Mouse (Mus musculus): ENCODE results near the gene Rgcc.

Gene Rgcc

DNA sequence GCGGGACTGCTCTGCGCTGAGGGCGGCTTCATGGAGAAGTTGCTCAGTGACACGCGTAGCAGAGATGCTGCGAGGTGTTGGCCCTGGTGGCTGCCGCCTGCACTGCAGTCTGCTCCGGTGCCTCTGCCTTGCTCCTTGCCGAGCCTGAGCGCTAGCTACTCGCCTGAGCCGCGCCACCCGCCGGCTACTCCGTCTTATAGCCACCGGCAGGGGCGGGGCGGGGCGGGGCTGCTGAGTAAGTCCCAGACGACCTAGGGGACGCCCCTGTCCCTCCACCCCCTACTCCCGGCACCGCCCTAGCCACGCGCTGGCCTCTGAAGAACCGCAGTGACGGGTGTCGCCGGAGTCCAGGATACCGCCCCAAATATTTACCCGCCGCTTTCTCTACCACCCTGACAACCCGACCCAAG is at the start of gene Rgcc:
TSS of gene Rgcc (minus strand) at position 180 of the 410 bp plus-strand sequence.
- DNase-seq, result peak; percentile 99

DNA sequence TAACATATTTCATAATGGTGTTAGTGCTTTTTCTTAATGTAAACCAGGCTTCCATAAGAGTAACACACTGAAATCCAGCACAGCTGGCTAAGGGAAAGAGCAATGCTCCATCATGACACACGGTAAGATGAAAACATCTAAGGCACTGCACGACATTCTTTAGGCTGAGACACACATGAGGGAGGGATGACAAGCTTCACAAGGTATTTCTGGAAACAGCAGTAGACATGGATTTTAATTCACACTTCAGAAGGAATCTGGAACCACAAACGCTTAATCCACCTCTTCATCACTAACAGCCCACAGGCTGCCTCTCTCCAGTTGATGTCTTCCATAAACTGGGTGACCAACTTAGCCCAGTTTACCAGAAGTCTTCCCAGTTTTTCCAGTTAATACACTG is 44.9 kb upstream of the Rgcc start:
- no peak for DNase-seq

DNA sequence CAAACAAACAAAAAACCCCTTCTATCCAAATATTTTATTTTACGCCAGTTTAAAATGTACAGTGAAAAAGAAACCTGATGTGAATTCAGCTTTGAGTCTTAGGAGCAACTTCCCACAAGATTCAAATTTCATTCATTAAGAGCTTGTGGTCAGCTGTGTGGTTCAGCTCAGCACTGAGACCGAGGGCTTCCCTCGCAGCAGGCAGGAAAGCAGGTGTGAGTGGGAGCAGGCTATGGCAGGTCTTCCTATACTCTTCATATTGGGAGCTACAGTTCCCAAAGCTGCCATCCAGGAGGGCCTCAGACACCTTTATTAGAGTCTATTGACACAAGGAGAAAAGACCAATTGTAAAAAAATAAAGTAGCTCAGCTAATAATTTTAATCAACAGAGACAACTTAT is 34.2 kb upstream of the Rgcc start:
- DNase-seq, result no peak

DNA sequence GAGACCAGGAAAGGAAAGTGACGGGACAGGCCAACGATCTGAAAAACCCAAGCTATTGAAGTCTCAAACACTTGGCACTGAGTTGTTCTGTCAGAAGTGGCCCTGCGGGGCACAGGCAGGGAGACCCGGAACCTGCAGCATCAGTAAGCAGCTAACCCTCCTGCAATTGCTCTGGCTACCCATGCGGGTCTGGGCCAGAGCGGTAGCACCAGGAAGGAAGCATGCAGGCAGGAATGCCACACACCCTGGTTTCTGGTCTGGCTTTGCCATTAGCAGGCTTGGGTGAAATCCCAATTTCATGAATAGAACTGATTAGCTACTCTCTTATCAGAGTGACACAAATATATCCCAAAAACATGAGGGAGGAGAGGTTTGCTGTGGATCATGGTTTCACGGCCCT is 30.5 kb upstream of the Rgcc start:
- no peak for DNase-seq

DNA sequence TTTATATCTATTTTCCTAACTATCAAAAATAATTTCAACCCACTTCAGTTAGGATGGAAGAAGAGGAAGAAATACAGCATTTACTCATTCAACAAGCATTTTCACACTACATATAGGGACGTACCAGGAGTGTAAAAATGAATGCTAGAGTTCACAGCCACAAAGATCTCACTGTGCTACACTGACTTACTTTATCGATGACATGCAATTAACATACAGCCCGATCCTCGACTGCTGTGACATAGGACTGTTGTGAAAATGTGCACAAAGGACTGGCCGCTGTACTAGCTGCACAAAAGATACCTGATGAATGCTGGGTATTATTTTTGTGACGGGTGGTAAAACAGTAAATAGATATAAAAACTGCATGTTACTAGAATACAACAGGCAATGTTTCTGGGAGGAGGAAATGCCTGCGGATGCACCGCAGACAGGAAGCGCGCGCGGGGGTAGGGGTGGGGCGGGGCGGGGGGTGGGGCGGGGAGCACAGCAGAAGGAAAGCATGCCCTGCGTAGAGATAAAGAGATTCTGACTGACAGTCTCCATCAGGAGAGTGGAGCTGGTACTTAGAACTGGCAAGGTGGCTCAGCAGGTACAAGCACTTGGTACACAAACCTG is 29.6 kb upstream of the Rgcc start:
- DNase-seq, result peak; percentile 67

DNA sequence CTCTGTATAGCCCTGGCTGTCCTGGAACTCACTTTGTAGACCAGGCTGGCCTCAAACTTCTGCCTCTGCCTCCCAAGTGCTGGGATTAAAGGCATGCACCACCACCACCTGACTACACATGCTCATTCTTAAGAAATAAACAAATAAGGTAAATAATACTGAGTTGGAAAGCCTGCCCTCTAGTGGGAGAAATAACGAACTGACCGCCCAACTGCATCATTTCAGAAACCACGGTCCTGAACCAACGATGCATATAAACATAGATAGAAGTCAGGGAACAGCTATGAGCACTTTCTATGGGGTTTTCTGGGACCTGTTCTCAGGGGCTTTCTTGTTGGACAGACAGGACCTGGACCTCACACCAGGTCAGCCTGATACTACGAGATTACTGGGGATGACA is 25.6 kb upstream of the Rgcc start:
- peak; percentile 63 for DNase-seq

DNA sequence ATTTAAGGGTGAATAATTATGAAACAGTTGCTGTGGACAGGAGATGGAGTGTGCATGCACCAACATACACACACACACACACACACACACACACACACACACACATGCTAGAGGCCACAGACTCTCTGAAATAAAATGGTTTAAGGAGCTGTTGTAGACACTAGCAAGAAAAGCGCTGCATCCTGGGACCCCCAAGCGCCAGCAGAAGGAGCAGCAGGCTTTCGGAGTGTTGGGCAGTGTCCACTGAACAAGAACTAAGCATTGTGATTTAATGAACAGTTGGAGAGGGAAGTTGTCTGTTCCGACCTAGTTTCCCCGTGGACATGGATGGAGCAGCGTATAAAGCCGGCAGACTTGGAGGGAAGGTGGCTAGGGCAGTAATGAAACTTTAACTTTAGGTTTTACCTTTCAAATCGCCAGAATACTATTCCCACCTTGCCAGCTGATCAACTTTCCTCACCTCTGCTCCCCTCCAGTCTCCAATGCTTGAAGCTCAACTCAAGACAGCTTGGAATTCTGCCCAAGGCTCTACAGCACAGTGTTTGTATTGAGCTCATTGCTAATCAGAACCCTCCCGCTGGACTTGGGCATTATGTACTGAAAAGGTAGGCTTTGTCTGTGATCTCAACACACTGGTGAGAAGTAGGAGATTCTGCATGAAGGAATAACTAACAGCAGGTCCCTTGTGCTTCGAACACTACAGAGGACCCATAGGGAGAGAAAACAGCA is 22.8 kb upstream of the Rgcc start:
- no peak for DNase-seq

DNA sequence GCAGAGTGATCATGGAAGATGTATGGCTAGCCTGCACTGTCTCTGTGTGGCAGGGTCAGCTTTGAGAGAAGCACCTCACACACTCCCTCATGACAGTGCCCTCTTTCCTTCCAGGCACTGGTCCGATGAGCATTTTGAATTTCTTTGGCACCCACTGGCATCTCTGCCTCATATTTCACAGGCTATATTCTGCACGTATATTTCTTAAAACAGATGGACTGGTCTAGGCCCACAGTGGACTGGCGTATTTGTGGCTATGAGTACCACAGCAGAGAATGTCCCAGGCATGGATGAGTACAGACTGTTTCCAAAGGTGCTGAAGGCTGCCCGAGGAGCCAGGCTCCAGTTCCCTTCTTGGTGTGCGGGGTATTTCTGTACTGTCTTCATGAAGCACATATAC is 20.4 kb upstream of the Rgcc start:
- no peak for DNase-seq

DNA sequence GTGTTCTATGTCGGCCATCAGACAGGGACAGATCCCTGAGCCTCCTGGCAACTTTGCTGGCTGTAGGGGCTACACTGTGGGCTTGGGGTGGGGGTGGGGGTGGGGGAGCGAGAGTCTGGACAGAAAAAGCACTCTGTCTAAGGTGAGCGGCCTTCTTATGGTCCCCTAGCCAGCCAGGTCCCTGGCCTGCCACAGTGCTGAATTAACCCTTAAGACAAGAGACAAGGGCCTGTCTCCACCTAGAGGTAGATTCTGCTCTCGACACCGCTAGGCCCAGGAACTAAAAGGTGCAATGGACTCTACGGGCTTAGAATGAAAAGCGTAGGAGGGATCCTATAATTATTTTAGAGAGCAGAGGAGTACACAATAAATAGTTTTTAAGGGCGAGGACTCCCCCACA is 19.7 kb upstream of the Rgcc start:
- peak; percentile 72 for DNase-seq

DNA sequence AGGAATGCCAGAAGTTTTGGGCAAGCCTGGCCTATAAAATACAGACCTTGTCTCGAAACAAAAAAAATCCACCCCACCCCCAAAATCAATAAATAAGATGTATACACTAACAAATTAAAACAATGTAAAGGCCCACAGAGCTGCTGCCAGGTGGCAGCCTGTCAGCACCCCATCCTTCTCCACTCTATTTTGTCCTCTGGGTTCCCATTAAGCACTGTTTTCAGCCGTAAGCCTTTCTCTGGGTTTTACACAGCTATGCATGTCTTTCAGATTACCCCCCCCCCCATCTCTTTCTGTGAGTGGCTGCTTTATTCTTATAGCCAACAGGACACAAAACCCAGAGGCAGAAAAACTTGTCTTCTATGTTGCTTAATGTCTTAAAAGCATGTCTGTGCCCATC is 16.2 kb upstream of the Rgcc start:
- no peak for DNase-seq

DNA sequence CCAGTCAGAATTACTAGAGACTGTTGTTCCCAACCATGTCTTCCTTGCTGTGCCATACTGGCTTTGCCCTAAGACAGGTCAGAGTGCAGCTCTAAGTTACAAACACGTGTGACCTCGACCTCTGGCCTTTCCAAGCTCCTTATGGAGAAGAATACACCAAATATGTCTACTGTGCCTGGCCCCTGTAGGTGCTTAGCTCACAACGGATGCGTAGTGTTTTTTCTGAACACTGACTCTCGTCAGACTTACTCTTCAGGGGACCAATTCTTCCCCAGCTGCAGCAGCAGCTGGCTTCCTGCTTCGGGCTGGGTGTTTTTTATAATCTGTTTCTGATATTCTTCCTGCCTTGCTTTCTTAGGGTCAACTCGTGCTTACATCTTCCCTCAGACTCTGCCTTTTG is 14.4 kb upstream of the Rgcc start:
- peak; percentile 56 for DNase-seq

DNA sequence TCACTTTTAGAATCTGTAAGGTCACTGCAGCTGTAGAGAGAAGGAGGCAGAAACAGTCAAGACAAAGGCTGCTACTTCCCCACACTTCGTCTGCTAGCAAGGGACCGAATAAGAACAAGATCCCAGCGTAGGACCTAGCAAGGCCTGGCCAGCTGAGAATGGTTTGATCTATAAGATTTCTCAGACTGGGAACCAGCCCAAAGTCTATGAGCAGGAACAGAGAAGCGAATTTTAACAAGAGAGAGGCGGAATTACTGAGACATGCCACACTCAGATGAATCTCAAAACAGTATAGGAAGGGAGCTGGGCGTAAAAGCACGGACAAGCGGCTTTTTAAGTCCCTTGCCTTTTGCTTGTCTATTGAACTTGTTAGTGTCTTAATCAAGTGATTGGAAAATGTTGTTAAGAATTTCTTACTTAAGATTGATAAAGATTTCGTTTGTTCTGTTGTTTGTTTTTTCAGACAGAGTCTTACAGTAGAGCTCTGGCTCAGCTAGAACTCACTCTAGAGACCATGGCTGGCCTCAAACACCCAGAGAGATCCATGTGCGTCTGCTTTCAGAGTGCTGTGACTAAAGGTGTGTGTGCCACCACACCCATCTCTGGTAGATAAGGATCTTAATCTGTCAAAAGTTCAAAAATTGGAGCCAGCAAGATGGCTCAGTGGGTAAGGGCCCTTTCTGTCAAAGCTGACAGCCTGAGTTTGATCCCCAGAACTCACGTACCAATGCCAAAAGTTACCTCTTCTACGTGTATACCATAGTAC is 13.0 kb upstream of the Rgcc start:
- DNase-seq, result peak; percentile 47

DNA sequence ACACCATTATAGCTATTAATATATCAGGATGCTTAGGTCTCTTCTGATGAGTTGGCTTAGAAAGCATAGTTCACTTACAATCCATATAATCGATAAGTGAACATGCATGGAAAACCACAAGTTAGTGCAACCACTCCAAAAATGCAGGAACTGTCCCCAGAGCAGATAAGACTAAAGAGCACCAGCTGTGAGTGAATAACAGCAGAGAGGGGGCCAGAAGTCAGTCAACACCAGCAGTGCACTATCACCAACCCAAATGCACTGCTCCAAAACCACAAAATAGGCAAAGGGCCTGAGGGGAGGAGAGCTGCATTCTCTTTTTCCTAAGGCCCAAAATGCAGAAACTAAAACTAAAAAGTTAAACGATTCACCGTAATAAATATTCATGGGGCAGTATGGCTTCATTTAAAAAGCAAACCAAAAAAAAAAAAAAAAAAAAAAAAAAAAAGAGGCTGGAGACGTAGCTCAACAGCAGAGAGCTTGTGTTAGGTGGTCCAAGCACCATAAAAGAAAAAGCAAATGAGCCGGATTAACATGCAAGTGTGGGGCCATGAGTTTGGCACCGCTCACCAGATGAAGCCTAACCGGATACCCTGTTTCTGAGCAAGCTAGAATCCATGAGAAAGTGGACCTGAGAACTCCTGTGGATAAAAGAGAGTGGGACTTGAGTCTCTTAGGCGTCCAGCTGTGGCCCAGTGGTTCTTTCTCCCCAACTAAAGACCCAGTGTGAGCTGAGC is 12.2 kb upstream of the Rgcc start:
- DNase-seq, result no peak

DNA sequence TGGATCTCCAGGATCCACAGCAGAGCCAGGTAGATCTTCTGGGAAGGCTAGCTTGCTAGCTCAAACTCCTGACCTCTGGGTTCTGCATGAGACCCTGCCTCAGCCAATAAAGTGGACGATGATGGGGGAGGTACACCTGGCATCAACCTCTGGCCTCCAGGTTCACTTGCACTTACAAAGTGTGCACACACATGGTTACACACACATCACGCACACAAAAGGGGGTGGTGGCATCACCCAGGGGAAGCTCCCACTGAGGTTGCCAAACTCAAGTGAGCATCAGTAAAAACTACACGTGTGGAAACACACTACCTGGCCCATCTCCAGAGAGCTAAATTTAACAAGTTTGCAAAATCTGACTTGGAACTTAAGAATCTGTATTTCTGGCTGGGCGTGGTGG is 11.3 kb upstream of the Rgcc start:
- no peak for DNase-seq

DNA sequence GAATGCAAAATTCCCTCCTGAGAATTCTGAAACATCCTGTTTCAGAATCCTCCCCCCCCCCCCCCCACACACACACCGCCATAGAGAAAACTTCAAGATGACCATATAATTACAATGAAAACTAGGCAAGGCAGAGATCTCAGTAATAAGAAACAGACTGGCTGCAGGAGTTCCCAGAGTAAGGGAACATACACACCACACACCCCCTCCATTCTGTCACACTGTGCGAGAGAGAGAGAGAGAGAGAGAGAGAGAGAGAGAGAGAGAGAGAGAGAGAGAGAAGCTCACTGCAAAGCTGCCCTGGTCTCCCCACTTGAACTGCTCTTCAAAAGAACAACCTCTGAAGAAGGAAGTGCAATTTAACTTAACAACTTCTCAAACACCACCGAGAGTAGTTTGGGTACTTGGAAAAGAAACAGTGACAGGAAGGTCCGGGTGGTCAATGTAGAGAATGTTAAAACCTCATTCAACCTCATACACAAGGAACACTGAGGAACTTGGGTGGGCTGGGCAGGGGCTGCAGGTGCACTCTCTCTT is 10.5 kb upstream of the Rgcc start:
- no peak for DNase-seq

DNA sequence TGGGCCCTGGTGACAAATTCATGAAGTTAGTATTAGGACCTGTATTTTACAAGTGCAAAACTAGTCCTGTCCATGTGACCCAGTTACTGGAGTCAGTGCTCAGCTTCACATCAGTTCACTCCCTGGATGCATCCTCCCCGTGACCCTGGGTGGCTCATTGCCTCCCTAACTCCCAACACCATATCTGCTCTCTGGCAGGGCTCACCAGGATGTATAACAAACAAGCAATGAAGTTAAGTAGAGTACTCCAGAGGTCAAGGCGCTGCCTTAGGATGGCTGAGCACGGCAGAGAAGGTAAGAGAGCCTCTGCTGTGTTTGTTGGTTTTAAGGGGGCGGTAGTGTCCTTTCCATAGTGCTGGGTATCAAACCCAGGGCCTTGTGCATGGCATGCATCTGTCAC is 7.7 kb upstream of the Rgcc start:
- DNase-seq, result no peak

DNA sequence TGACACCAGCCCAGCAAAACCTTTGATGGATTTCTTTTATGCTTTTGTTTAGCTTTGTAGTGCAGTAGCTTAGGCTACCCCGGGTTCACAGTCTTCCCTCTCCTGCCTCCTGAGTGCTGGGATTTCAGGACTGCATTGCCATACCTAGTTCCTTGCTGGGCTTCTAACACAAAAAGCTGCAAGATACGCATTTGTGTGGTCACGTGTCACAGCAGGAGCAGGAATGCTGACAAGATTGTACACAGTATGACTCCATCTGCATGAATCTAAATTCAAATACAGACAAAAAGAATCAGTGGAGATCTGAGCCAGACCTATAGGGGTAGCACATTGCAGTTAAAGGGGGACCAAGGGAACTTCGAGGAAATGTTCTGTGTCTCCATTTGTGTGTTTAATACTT is 6.9 kb upstream of the Rgcc start:
- no peak for DNase-seq

DNA sequence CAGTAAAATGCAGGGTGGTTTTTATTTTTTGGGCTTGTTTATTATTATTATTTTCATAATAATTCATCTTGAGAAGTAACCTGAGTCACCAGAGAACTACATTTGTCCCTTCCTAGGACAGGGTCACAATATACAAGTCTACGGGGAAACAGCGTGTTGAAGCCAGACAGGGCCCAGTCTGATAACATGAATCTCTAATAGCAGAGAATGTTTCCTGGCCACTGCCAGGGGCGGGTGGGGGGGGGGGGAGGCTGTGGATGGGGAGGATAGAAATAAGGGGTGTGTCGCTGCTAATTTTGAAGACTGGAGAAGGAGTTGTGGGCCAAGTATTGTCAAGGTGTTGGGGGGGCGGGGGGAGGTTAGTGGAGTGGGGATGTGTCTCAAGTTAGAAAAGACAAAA is 6.5 kb upstream of the Rgcc start:
- no peak for DNase-seq

DNA sequence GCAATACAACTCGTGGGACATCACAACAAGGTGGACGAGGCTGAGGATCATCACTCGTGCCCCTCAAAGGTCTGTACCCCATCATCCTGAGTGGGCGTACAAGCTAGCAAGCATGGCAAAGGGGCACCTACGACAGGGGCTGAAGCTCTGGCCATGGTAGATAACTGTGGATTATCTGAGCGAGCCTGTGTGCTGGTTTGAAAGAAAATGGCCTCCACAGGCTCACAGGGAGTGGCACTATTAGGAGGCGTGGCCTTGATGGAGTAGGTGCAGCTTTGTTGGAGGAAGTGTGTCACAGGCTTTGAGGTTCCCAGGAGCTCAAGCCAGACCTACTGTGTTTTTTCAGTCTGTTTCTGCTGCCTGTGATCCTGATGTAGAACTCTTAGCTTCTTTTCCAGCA is 5.7 kb upstream of the Rgcc start:
- DNase-seq, result no peak

DNA sequence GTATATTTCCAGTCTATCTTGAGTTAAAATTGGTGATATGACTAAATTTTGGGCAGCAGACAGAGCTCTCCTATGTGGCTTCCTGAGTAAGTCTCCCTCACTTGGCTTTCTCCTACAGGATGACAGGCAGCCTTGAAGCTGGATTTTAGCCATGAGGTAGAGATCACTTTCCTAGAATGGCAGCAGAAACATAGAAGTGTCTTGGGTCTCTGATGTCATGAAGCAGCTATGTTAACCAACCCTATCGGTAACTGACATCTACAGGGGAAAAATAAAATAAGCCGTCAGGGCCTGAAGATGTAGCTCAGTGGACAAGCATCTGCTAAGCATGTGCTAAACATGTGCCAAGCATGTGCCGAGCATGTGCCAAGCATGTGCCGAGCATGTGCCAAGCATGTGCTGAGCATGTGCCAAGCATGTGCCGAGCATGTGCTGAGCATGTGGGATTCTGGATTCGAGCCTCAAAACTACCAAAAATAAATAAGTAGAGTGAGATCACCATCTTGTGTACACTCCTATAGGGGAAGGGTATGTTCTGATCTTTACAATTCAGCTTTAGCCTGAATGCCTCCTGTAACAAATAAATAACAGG is 3.5 kb upstream of the Rgcc start:
- no peak for DNase-seq

DNA sequence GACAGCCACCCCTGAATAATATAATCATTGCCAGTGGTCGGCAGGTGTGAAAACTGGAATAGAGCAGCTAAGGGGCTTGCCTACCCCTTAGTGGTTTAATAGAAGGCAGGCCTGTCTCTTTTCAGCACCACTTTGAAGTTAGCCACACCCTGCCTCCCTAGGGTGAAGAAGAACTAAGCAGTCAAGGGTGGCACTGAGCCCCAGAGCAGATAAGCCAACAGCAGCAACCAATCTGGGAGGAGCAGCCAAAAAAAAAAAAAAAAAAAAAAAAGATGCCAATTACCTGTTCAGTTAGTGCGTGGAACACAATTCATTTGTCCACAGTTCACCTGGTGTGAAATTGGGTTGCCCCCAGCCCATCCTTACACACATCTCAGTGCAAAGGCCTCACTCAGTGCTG is 1.7 kb upstream of the Rgcc start:
- no peak for DNase-seq

DNA sequence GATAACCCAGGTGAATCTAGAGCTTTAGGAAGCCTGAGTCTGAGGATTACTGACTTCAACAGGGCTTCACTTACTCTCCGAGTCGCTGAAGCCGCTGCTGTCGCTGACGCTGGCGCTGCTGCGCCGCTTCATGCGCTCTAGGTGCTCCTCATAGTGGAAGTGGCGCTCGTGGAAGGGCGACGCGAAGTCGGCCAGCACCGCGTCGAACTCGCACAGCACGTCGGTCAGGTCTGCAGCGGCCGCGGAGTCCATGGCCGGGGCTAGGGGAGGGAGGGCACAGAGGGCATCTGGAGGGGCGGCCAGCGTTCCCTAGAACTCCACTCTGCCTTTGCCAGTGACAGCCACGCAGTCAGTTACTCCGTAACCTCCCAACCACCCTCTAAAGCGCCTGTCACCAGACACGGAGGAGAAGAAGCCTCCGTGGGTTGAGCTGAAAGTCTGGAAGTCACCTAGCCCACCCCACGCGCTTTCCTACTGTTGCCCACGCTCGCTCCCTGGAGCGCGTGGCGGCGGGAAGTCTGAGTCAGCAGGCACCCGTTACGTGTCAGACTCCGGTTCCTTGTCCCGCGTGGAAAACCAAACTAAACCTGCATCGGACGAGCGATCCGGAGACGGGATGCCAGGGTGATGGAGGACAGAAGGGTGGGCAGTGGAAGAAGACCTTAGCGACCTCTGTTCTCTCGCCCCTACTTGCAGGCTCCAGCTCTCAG is 649 bp downstream of the Rgcc start:
- peak; percentile 73 for DNase-seq
